Mouse (Mus musculus) T-helper 17 cell (primary cell): ENCODE data around the gene Speer4e.
"Not testable (repeated sequence)": the region's sequence is repeated elsewhere in the genome, so short reads cannot be mapped to it uniquely, and the experiment has no call there.

Experiments
- in situ Hi-C, 2 experiments: fragments of 300-600 bp; cut with MboI, MseI; formaldehyde crosslinking; loops; 1 replicate in 1 of 2; 2 replicates in 1 of 2; pipeline ENCODE4 v1.15.1; 2025; ENCODE audit warnings: high pct_unique_total_duplicates in 2 of 2

Gene Speer4e

DNA sequence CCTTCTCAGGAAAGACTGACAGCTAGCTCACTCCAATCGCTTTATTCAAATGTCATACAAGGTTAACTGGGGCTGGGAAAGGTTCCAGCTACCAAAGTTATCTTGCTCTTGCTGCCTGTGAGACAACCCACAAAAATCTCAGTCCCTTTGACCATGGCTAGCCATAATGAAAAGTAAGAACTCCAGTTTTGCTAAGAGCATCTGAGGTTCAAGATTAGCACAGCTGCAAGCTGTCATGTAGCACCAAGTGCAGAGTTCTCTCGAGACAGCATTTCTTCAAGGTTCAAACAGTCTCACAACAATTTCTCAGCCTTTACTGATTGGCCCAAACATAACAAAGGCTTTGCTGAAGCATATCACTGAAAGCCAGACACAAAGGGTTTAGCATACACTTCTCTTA is 52.9 kb downstream of the Speer4e start:
- in situ Hi-C loops = not testable (repeated sequence)
